Mouse (Mus musculus) v-Abl transformed pro-B cells (cell line): ENCODE data around the gene Atp12a.

Experiments
- in situ Hi-C, 2 experiments: fragments of 400-800 bp; cut with MboI; formaldehyde crosslinking; loops; one replicate each; pipeline ENCODE4 v1.15.1; 2025; ENCODE audit not compliant: unreplicated experiment in 2 of 2

The Atp12a gene

GRCm38 (mm10) chr14:56364711-56365237 is at the start of gene Atp12a:
Gene Atp12a (plus strand): TSS chr14:56365068.
- in situ Hi-C loops: no loop called here

- in situ Hi-C loops: loop anchor here (25.0 kb wide), 2 partner anchors 453 to 478 kb away; partner anchors contain the start of gene Nynrin (in 1 of the 2)
Measured at GRCm38 (mm10) chr14:56315519-56315918, 49.3 kb upstream of the Atp12a start.

GRCm38 (mm10) chr14:56316333-56316732 is 48.5 kb upstream of the Atp12a start:
- in situ Hi-C loops: loop anchor here (25.0 kb wide), 2 partner anchors 454 to 479 kb away; partner anchors contain the start of gene Nynrin (in 1 of the 2)

GRCm38 (mm10) chr14:56322982-56323381 is 41.9 kb upstream of the Atp12a start:
- in situ Hi-C loops: loop anchor here (25.0 kb wide), 2 partner anchors 461 to 486 kb away; partner anchors contain the start of gene Nynrin (in 1 of the 2)

GRCm38 (mm10) chr14:56325038-56325437 is 39.8 kb upstream of the Atp12a start:
- in situ Hi-C loops: no loop called here

- in situ Hi-C loops: no loop called here
Measured at GRCm38 (mm10) chr14:56333700-56334099, 31.2 kb upstream of the Atp12a start.

GRCm38 (mm10) chr14:56334437-56334836 is 30.4 kb upstream of the Atp12a start:
- in situ Hi-C loops: no loop called here

GRCm38 (mm10) chr14:56336032-56336431 is 28.8 kb upstream of the Atp12a start:
- in situ Hi-C loops: no loop called here

- in situ Hi-C loops: no loop called here
Measured at GRCm38 (mm10) chr14:56337075-56337474, 27.8 kb upstream of the Atp12a start.

- in situ Hi-C loops: no loop called here
Measured at GRCm38 (mm10) chr14:56337696-56338095, 27.2 kb upstream of the Atp12a start.

- in situ Hi-C loops: no loop called here
Measured at GRCm38 (mm10) chr14:56338882-56339442, 25.9 kb upstream of the Atp12a start.

- in situ Hi-C loops: no loop called here
Measured at GRCm38 (mm10) chr14:56348704-56349103, 16.2 kb upstream of the Atp12a start.

- in situ Hi-C loops: no loop called here
Measured at GRCm38 (mm10) chr14:56349541-56349940, 15.3 kb upstream of the Atp12a start.

- in situ Hi-C loops: no loop called here
Measured at GRCm38 (mm10) chr14:56351959-56352660, 12.8 kb upstream of the Atp12a start.

- in situ Hi-C loops: no loop called here
Measured at GRCm38 (mm10) chr14:56354803-56355202, 10.1 kb upstream of the Atp12a start.

- in situ Hi-C loops: no loop called here
Measured at GRCm38 (mm10) chr14:56355396-56355795, 9.5 kb upstream of the Atp12a start.

GRCm38 (mm10) chr14:56356196-56356595 is 8.7 kb upstream of the Atp12a start:
- in situ Hi-C loops: no loop called here

GRCm38 (mm10) chr14:56358422-56358821 is 6.4 kb upstream of the Atp12a start:
- in situ Hi-C loops: no loop called here

GRCm38 (mm10) chr14:56359131-56359530 is 5.7 kb upstream of the Atp12a start:
- in situ Hi-C loops: no loop called here

GRCm38 (mm10) chr14:56365292-56365691 is 424 bp downstream of the Atp12a start:
- in situ Hi-C loops: no loop called here

GRCm38 (mm10) chr14:56366712-56367111 is 1.8 kb downstream of the Atp12a start:
- in situ Hi-C loops: no loop called here

GRCm38 (mm10) chr14:56368834-56369233 is 4.0 kb downstream of the Atp12a start:
- in situ Hi-C loops: no loop called here
